In genomic region chr19:43614341-43615073, GRCm38 (mm10) we compare ENCODE assay signal across 8 mouse cellular contexts. TPM values are rescaled to one million over a fixed set of nuclear protein-coding genes. Genes with fewer than 3 reads are reported as not detected.
DNase-seq lines count a peak whose midpoint lies in the region; ATAC-seq and TF ChIP-seq lines count a peak whose summit lies in the region.

No protein-coding gene starts in this region.

- no peaks in the 10 kb centered on the region for H3K9me3 ChIP-seq in embryonic facial prominence, embryonic 10.5 days
- H3K9me3 ChIP-seq in hindbrain, postnatal 0 days (ENCODE audit: low read length): no peaks in the 10 kb centered on the region

- H3K4me2 ChIP-seq in hindbrain, postnatal 0 days (ENCODE audit: low read depth, low read length): peak overlapping the region; percentile 24

- no peak overlapping the region for H3K9ac ChIP-seq in hindbrain, postnatal 0 days (replicated peaks; ENCODE audit: low read length)

- no peaks in the 10 kb centered on the region for H3K36me3 ChIP-seq in embryonic facial prominence, embryonic 10.5 days (replicated peaks)
- no peaks in the 10 kb centered on the region for H3K36me3 ChIP-seq in hindbrain, postnatal 0 days (ENCODE audit: insufficient read depth, low read length)

- H3K4me1 ChIP-seq in embryonic facial prominence, embryonic 10.5 days: peaks cover 58% of the 10 kb centered on the region
- no peaks in the 10 kb centered on the region for H3K4me1 ChIP-seq in hindbrain, postnatal 0 days (ENCODE audit: insufficient read depth, low read length)

- ATAC-seq in hindbrain, postnatal 0 days: no peak
- ATAC-seq in megakaryocyte progenitor cell, adult 5-6 weeks (replicated peaks; ENCODE audit: poor library complexity): no peak

- no peak for TF ChIP-seq CTCF in hindbrain, postnatal 0 days (IDR thresholded peaks at IDR 0.05; ENCODE audit: low read depth)

- H3K27me3 ChIP-seq in embryonic facial prominence, embryonic 10.5 days (replicated peaks; ENCODE audit: low read depth, poor library complexity, severe bottlenecking): peaks cover 100% of the 10 kb centered on the region
- peaks cover 75% of the 10 kb centered on the region for H3K27me3 ChIP-seq in hindbrain, postnatal 0 days (ENCODE audit: insufficient read depth, low read length)

- H3K27ac ChIP-seq in embryonic facial prominence, embryonic 10.5 days (replicated peaks): peak overlapping the region; percentile 78
- no peak overlapping the region for H3K27ac ChIP-seq in hindbrain, postnatal 0 days

- WGBS in embryonic facial prominence, embryonic 10.5 days: under 1% methylated on average over 92 of the region's 92 CpGs
- under 1% methylated on average over 80 of the region's 92 CpGs for WGBS in hindbrain, postnatal 0 days

- H3K4me3 ChIP-seq in embryonic facial prominence, embryonic 10.5 days: peak overlapping the region; percentile 58
- H3K4me3 ChIP-seq in hindbrain, postnatal 0 days (ENCODE audit: low read length): peak overlapping the region; percentile 18

- peak; percentile 41 for DNase-seq in kidney, postnatal 10 days
- DNase-seq in kidney, adult 11 months: no peak
- DNase-seq in embryonic facial prominence, embryonic 10.5 days (ENCODE audit: low spot score): peak; percentile 77
- no peak for DNase-seq in hindbrain, postnatal 0 days (ENCODE audit: low spot score)
- DNase-seq in naive thymus-derived CD4-positive, alpha-beta T cell, adult 2 months (ENCODE audit: low read depth): peak; percentile 38
- DNase-seq in right cerebral cortex, postnatal 4 days: no peak
- DNase-seq in spleen, postnatal 14 days (ENCODE audit: low spot score in 2 of 2): no peak

RNA-seq across cellular contexts. Expression of gene Nkx2-3, which starts 2.4 kb away (rescaled TPM):
- 3.7 and 4.1 TPM in 2 replicates for polyA plus RNA-seq in embryonic facial prominence, embryonic 10.5 days (2016; fragmentation: Nextera tagmentation; extraction: Ambion mirVana)
- total RNA-seq in hindbrain, postnatal 0 days (2014; rRNA removed): not detected in 2 replicates
- polyA plus RNA-seq in hindbrain, postnatal 0 days (2015; fragmentation: Nextera tagmentation; extraction: Ambion mirVana): not detected in 2 replicates
- total RNA-seq in megakaryocyte progenitor cell, adult 5-6 weeks (2015): 0.32 and 0.64 TPM in 2 replicates
- 1.4 TPM in 1 of 2 replicates, not detected in the other for total RNA-seq in megakaryocyte progenitor cell, adult 5-6 weeks (2017)

Comparison
In these comparisons a context has a peak if more than half of its experiments do, and no peak if none do; other contexts are left out.
1. DNase-seq: peak in kidney, postnatal 10 days (single experiment), embryonic facial prominence, embryonic 10.5 days (single experiment) and naive thymus-derived CD4-positive, alpha-beta T cell, adult 2 months (single experiment); none in kidney, adult 11 months (single experiment), hindbrain, postnatal 0 days (single experiment), right cerebral cortex, postnatal 4 days (single experiment) and spleen, postnatal 14 days (0 of 2).